Mouse (Mus musculus) bone marrow, adult 2 months (tissue): Measurements from ENCODE around the gene Fiz1.

Source experiments
- CTCF ChIP-seq: fragments of 200-500 bp; IDR thresholded peaks from 2 replicates; pipeline ENCODE4 v1.5.1; 2011; ENCODE audit warnings: low read length, control low read depth; ENCODE audit not compliant: control insufficient read depth, insufficient read depth
- POLR2A ChIP-seq: fragments of 200-500 bp; IDR thresholded peaks from 2 replicates; pipeline ENCODE4 v1.6.1; 2011; ENCODE audit warnings: low read depth, mild to moderate bottlenecking, control low read depth, low read length, borderline replicate concordance; ENCODE audit not compliant: control insufficient read depth

DNA sequence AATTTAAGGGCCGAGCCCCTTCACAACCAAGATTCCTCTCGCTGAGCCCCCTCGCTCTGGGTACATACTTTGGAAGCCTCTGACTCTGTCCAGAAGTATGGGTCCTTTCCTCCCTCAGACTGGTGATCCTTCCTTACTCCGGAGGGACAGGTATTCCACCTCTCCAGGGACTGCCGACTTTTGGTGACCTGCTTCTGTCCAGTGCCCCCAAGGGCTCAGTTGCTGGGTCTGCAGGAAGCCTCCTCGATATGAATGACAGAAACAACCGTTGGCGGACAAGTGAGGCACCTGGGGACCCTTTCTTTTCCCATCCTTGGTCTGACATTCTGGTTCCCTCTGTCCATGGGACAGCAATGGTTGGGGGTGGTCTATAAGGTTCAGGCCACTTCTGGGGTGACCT is 42.9 kb upstream of the Fiz1 start:
- TF ChIP-seq CTCF (no peak), POLR2A (no peak)
